Mouse (Mus musculus) intestine, postnatal 0 days (tissue): ENCODE data around the gene Pik3r5. TPM values are rescaled to one million over a fixed set of nuclear protein-coding genes. Genes with fewer than 3 reads are reported as not detected.

Experiments used
- ATAC-seq: fragments of 200-750 bp; cut with Nextera tagmentation; 2 replicates; pipeline ENCODE4 v1.8.0; 2017; ENCODE audit warnings: mild to moderate bottlenecking, moderate TSS enrichment, moderate library complexity
- H3K27ac ChIP-seq: fragments of 300-500 bp; sonication (generic); 2 replicates; pipeline ENCODE4 v1.5.1; 2014; ENCODE audit warnings: mild to moderate bottlenecking, low read depth, low read length, moderate library complexity
- H3K27me3 ChIP-seq: fragments of 300-500 bp; sonication (generic); replicated peaks from 2 replicates; pipeline ENCODE4 v1.6.1; 2014; ENCODE audit warnings: low read length, mixed read lengths; ENCODE audit not compliant: control insufficient read depth, insufficient read depth
- H3K36me3 ChIP-seq: fragments of 300-500 bp; sonication (generic); 2 replicates; pipeline ENCODE4 v1.6.1; 2014; ENCODE audit warnings: mild to moderate bottlenecking, moderate library complexity; ENCODE audit not compliant: control insufficient read depth, insufficient read depth
- H3K4me1 ChIP-seq: fragments of 300-500 bp; sonication (generic); replicated peaks from 2 replicates; pipeline ENCODE4 v1.6.1; 2014; ENCODE audit warnings: antibody characterized with exemption, low read length, mixed read lengths; ENCODE audit not compliant: control insufficient read depth, insufficient read depth
- H3K4me2 ChIP-seq: fragments of 300-500 bp; sonication (generic); replicated peaks from 2 replicates; pipeline ENCODE4 v1.6.1; 2014; ENCODE audit warnings: low read depth, mild to moderate bottlenecking, moderate library complexity
- H3K4me3 ChIP-seq: fragments of 300-500 bp; sonication (generic); 2 replicates; pipeline ENCODE4 v1.5.1; 2014; ENCODE audit warnings: low read depth, low read length
- H3K9ac ChIP-seq: fragments of 300-500 bp; sonication (generic); 2 replicates; pipeline ENCODE4 v1.6.1; 2014; ENCODE audit warnings: mild to moderate bottlenecking, low read depth, low read length
- H3K9me3 ChIP-seq: fragments of 300-500 bp; sonication (generic); 2 replicates; pipeline ENCODE4 v1.6.1; 2016; ENCODE audit warnings: mixed run types; ENCODE audit not compliant: control insufficient read depth
- CTCF ChIP-seq: sonication (generic); IDR thresholded peaks from 2 replicates; pipeline ENCODE4 v1.5.1; 2016; ENCODE audit warnings: low read depth, mild to moderate bottlenecking, control low read depth, antibody characterized with exemption, moderate library complexity
- WGBS: fragments of 180-500 bp; shearing (Covaris S2); extraction: QIAGEN DNeasy Blood & Tissue Kit; methylation state at CpG from one replicate; pipeline ENCODE4 v1.1.7; 2014; 5-methylcytosine and 5-hydroxymethylcytosine counted together
- polyA plus RNA-seq: library from polyadenylated mRNA; unstranded; fragments of >200 nt; fragmentation: Nextera tagmentation; extraction: Ambion mirVana; gene quantifications from 2 replicates; pipeline ENCODE4 v1.2.1, GENCODE M21; 2015

Gene Pik3r5
- polyA plus RNA-seq, 1 experiment from 2014 or later: 0.35 TPM

GRCm38 (mm10) chr11:68459486-68459885, 27.6 kb downstream of the Pik3r5 start:
- Histone ChIP-seq H3K27me3 (no peaks in the 10 kb centered on the region), H3K4me2 (no peak overlapping the region), H3K27ac (no peak overlapping the region), H3K9me3 (no peaks in the 10 kb centered on the region), H3K4me3 (no peak overlapping the region), H3K4me1 (no peaks in the 10 kb centered on the region), H3K9ac (no peak overlapping the region), H3K36me3 (no peaks in the 10 kb centered on the region)
- no peak for ATAC-seq
- 73% methylated on average over 5 of the region's 5 CpGs for WGBS
- TF ChIP-seq CTCF: no peak

DNA sequence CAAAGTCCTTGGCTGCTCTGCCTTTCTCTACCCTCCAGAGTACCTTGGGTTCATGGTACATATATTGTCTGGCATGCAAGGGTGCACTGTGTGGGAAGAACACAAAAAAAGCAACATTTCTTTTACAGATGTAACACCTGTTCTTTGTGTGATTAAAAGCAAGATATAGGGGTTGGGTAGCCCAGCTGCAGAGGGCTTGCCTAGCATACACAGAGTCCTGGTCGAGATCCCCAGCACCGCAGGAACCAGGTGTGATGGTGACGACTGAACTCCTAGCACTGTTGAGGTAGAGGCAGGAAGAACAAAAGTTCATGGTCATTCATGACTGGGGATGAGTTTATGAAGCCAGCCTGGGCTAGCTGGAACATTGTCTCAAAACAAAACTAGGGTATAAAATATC, 30.8 kb downstream of the Pik3r5 start:
- no peak for ATAC-seq
- Histone ChIP-seq H3K9ac (no peak overlapping the region), H3K4me2 (no peak overlapping the region), H3K4me3 (no peak overlapping the region), H3K36me3 (no peaks in the 10 kb centered on the region), H3K27me3 (no peaks in the 10 kb centered on the region), H3K9me3 (no peaks in the 10 kb centered on the region), H3K27ac (no peak overlapping the region), H3K4me1 (no peaks in the 10 kb centered on the region)
- no peak for TF ChIP-seq CTCF
- 72% methylated on average over 3 of the region's 3 CpGs for WGBS

DNA sequence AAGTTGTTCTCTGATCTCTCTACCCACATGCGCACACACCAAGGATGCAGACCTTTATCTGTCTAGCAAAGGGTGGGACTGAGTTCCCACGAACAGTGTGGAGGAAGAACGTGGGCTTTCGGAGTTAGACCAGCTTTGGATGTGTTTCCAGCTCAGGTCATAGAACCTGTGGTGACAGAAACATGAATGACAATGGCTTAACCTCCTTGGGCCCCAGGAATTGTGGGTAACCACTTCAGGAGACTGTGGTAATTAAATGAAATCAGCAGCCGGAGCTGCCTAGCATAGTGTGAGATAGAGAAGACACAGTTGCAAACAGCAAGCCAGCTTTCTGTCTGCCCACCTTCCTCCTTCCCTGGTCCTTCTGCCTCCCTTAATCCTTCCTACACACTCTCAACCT, 32.3 kb downstream of the Pik3r5 start:
- Histone ChIP-seq H3K27me3 (no peaks in the 10 kb centered on the region), H3K27ac (no peak overlapping the region), H3K36me3 (no peaks in the 10 kb centered on the region), H3K9ac (no peak overlapping the region), H3K4me3 (no peak overlapping the region), H3K9me3 (no peaks in the 10 kb centered on the region), H3K4me1 (no peaks in the 10 kb centered on the region), H3K4me2 (no peak overlapping the region)
- WGBS: 74% methylated on average over 5 of the region's 5 CpGs
- TF ChIP-seq CTCF: no peak
- ATAC-seq: no peak

- Histone ChIP-seq H3K27ac (no peak overlapping the region), H3K27me3 (no peaks in the 10 kb centered on the region), H3K4me2 (no peak overlapping the region), H3K36me3 (no peaks in the 10 kb centered on the region), H3K9me3 (no peaks in the 10 kb centered on the region), H3K4me3 (no peak overlapping the region), H3K4me1 (no peaks in the 10 kb centered on the region), H3K9ac (no peak overlapping the region)
- TF ChIP-seq CTCF: no peak
- WGBS: 69% methylated on average over 2 of the region's 2 CpGs
- no peak for ATAC-seq
Observed at GRCm38 (mm10) chr11:68465090-68465489, 33.2 kb downstream of the Pik3r5 start.

GRCm38 (mm10) chr11:68467441-68467840, 35.5 kb downstream of the Pik3r5 start:
- H3K4me1 ChIP-seq: no peaks in the 10 kb centered on the region
- WGBS: 81% methylated on average over 7 of the region's 7 CpGs
- no peak for TF ChIP-seq CTCF

DNA sequence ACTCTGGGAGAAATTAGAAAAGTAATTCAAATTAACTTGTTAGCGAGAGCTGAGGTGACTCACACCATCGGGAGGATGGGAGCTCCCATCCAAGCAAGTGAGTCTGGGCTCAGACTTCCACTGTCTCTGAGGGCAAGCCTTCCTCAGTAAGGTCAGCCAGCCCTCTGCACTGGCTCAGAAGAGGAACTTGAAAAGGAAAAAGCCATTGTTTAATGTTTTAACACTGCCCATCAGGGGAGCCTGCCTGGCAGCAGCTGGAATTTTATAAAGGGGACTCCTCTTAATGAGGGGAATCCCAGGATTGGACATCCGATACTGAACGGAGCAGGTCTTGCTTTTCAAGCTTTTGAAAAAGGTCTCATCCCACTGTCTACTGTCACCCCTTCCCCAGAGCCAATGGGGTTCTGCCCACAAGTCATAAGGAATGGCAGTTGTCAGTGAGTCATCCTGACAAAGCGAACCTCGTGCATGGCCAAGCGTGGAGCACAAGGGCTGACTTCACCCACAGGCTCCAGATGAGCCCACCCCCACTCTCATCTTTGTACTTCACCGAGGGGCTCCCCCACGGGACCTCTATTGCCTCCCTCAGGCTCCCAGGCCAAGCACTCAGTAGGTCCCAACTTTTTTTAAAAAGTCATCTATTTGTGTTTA, 36.2 kb downstream of the Pik3r5 start:
- Histone ChIP-seq H3K36me3 (no peaks in the 10 kb centered on the region), H3K27ac (no peak overlapping the region), H3K4me2 (no peak overlapping the region), H3K4me3 (no peak overlapping the region), H3K27me3 (no peaks in the 10 kb centered on the region), H3K4me1 (no peaks in the 10 kb centered on the region), H3K9me3 (no peaks in the 10 kb centered on the region), H3K9ac (no peak overlapping the region)
- 69% methylated on average over 9 of the region's 9 CpGs for WGBS
- ATAC-seq: no peak
- no peak for TF ChIP-seq CTCF

More at GRCm38 (mm10) chr11:68467441-68467840, 35.5 kb downstream of the Pik3r5 start:
- H3K36me3 ChIP-seq: no peaks in the 10 kb centered on the region
- H3K4me3 ChIP-seq: no peak overlapping the region
- no peak for ATAC-seq
- no peak overlapping the region for H3K4me2 ChIP-seq
- H3K27ac ChIP-seq: no peak overlapping the region
- H3K9ac ChIP-seq: no peak overlapping the region
- H3K27me3 ChIP-seq: no peaks in the 10 kb centered on the region
- H3K9me3 ChIP-seq: no peaks in the 10 kb centered on the region

DNA sequence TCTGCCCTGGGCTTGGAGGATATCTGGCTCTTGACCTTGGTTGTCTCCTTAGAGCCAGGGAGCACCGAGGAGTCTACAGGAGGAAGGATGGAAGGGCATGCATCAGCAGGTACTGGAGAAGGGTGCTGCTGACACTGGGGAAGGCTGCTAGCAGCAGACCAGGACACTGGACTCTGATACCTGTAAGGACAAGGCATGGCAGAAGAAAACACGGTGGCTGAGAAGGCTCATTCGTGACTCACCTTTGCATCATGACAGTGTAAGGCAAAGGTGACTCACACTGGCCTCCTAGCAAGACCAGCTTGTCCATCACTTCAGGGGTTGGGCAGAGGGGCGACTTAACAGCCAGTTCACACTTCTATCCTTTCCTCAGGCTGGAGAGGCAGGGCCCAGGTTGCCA, 37.0 kb downstream of the Pik3r5 start:
- no peak for ATAC-seq
- Histone ChIP-seq H3K27ac (no peak overlapping the region), H3K27me3 (no peaks in the 10 kb centered on the region), H3K9ac (no peak overlapping the region), H3K4me3 (no peak overlapping the region), H3K4me1 (no peaks in the 10 kb centered on the region), H3K36me3 (no peaks in the 10 kb centered on the region), H3K9me3 (no peaks in the 10 kb centered on the region), H3K4me2 (no peak overlapping the region)
- no peak for TF ChIP-seq CTCF
- WGBS: 73% methylated on average over 4 of the region's 4 CpGs
